Mouse (Mus musculus): ENCODE measurements at regions not wholly inside any gene's neighbourhood (a gene's known extent, or its start where the extent isn't known, plus 50 kb on each side); places are given as distances from the start of the nearest gene placed in this dataset.

GRCm38 (mm10) chr14:102594850-102595249 lies 387.6 kb downstream of the Kctd12 start:
- WGBS = 84% methylated on average over 3 of the region's 3 CpGs
- Histone ChIP-seq H3K4me1 (no peaks in the 10 kb centered on the region), H3K4me3 (no peak overlapping the region), H3K9ac (no peak overlapping the region), H3K27me3 (no peaks in the 10 kb centered on the region), H3K9me3 (no peaks in the 10 kb centered on the region), H3K4me2 (replicated peaks) (no peak overlapping the region), H3K36me3 (no peaks in the 10 kb centered on the region), H3K27ac (no peak overlapping the region)
- no peak for ATAC-seq (ENCODE audit: insufficient number of reproducible peaks, insufficient read depth, low FRiP score, low TSS enrichment)

DNA sequence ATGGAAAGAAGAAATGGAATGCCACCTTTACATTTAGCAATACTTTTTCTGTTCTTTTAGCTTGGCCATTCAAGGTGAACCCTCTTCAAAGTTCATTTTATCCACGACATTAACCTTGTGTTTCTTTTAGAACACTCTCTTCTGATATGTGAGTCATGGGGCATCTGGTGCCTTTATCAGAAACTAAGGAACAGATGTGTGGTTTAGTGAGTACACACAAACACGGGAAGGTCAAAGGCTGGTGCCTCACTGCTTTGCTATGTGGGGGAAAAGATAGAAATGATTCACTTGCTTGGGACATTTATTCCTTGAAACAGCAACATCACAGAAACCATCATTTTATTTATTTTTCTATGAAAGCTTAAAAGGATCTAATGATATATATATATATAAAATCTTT lies 428.7 kb downstream of the Kctd12 start:
- Histone ChIP-seq H3K9me3 (no peaks in the 10 kb centered on the region), H3K4me3 (no peak overlapping the region), H3K36me3 (no peaks in the 10 kb centered on the region), H3K27me3 (no peaks in the 10 kb centered on the region), H3K27ac (no peak overlapping the region), H3K9ac (no peak overlapping the region), H3K4me1 (no peaks in the 10 kb centered on the region), H3K4me2 (replicated peaks) (no peak overlapping the region)
- no peak for ATAC-seq (ENCODE audit: insufficient number of reproducible peaks, insufficient read depth, low FRiP score, low TSS enrichment)
- 50% methylated on average over 2 of the region's 2 CpGs for WGBS

DNA sequence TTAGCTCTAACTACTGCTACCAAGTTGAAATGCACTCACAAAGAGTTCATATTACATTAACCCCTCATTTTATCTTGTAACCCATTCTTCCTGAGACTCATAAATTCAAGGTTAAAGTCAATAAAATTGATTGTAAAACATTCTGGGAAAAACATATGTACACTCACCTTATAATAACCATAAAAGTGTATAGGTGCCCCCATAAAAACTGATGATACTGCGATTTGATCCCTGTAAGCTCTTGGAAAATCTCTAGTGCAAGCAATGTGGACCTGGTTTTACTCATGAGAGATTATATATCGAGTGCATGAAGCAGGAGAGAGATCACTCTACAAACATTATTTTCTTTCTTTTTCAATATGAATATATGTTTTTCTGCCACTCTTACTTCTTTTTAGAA lies 429.8 kb downstream of the Kctd12 start:
- ATAC-seq (ENCODE audit: insufficient number of reproducible peaks, insufficient read depth, low FRiP score, low TSS enrichment) = no peak
- Histone ChIP-seq H3K36me3 (no peaks in the 10 kb centered on the region), H3K4me1 (no peaks in the 10 kb centered on the region), H3K27ac (no peak overlapping the region), H3K27me3 (no peaks in the 10 kb centered on the region), H3K9me3 (no peaks in the 10 kb centered on the region), H3K9ac (no peak overlapping the region), H3K4me2 (replicated peaks) (no peak overlapping the region), H3K4me3 (no peak overlapping the region)
- WGBS = 76% methylated on average over 2 of the region's 2 CpGs

DNA sequence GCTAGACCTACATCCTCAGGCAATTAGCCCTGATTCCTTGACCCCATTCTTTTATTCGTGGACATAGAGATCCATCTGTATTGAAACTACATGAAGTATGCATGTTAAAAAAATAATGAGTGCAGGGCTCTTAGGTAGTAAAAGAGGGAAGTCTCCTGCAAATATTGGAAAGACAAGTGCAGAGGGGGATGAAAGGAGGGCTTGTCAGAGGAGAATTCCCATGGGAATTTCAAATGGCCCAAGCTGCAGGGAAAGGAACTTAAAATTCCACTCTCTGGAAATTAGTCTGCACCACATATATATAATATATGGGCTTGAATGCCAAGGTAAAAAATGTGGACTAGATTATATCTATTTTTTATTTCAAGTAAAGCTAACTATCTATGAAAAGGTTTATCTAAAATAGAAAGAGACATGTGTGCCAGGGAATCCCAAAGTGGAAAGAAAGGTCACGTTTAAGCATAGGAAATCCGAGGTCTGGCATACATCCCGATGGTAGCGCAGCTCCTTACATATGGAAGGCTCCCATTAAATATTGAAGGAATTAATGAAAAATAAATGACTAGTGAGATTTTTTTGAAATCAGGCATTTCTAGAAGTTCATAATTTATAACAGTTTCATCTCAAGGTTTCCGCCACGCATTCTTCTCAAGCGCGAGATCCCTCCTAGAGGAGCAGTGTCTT lies 457.4 kb downstream of the Kctd12 start:
- no peaks in the 10 kb centered on the region for H3K36me3 ChIP-seq
- H3K9me3 ChIP-seq = no peaks in the 10 kb centered on the region
- no peak overlapping the region for H3K9ac ChIP-seq
- H3K4me1 ChIP-seq = no peaks in the 10 kb centered on the region
- no peaks in the 10 kb centered on the region for H3K27me3 ChIP-seq
- no peak overlapping the region for H3K27ac ChIP-seq
- 81% methylated on average over 9 of the region's 9 CpGs for WGBS
- no peak for ATAC-seq (ENCODE audit: insufficient number of reproducible peaks, insufficient read depth, low FRiP score, low TSS enrichment)
- no peak overlapping the region for H3K4me3 ChIP-seq
- H3K4me2 ChIP-seq (replicated peaks) = no peak overlapping the region

DNA sequence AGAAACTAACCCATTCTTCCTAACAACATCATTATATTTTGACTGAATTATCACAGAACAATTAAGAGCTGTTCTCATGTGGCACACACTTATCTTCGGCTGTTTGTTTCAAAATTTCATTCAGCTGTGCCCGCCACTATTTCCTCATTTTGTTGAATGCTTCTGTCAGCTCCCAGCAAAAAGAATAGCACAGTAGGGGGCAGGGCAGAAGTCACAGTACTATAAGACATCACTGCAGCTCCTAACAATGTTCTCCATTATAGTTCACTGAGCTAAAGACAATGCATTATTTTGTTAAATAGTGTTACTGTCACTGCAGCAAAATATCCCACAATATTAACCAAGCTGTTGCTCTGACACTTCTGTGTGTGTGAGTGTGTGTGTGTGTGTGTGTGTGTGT lies 465.7 kb downstream of the Kctd12 start:
- no peak overlapping the region for H3K9ac ChIP-seq
- H3K27ac ChIP-seq = no peak overlapping the region
- H3K4me1 ChIP-seq = 0 out of 2 replicates have a peak, but pooled peaks cover 3% of the 10 kb centered on the region
- H3K27me3 ChIP-seq = no peaks in the 10 kb centered on the region
- no peak overlapping the region for H3K4me3 ChIP-seq
- no peaks in the 10 kb centered on the region for H3K9me3 ChIP-seq
- H3K4me2 ChIP-seq (replicated peaks) = no peak overlapping the region
- no peak for ATAC-seq (ENCODE audit: insufficient number of reproducible peaks, insufficient read depth, low FRiP score, low TSS enrichment)
- H3K36me3 ChIP-seq = no peaks in the 10 kb centered on the region
- 16% methylated on average over 2 of the region's 2 CpGs for WGBS

DNA sequence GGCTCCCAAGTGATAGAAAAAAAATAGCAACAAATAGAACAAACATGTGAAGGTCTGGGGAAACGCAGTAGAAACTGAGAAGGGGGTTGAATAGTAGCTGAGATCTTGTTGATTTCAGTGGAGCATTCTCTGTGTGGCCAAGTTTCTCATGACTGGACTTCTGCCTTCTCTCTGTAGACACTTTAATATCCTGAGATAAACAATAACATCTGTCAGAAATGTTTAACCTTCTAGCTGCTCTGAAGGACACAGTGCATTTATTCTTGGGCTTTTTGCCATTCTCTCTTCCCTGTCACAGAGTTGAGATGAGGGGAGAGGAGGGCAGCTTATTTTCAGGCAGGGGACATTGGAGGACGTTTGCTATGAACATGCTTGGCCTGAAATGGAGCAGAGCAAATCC lies 467.9 kb downstream of the Kctd12 start:
- no peaks in the 10 kb centered on the region for H3K27me3 ChIP-seq
- no peaks in the 10 kb centered on the region for H3K36me3 ChIP-seq
- no peak overlapping the region for H3K4me2 ChIP-seq (replicated peaks)
- H3K4me3 ChIP-seq = no peak overlapping the region
- H3K4me1 ChIP-seq = 0 out of 2 replicates have a peak, but pooled peaks cover 3% of the 10 kb centered on the region
- ATAC-seq (ENCODE audit: insufficient number of reproducible peaks, insufficient read depth, low FRiP score, low TSS enrichment) = no peak
- no peak overlapping the region for H3K9ac ChIP-seq
- H3K27ac ChIP-seq = no peak overlapping the region
- WGBS = 47% methylated on average over 2 of the region's 2 CpGs
- no peaks in the 10 kb centered on the region for H3K9me3 ChIP-seq

- H3K4me1 ChIP-seq = 0 out of 2 replicates have a peak, but pooled peaks cover 3% of the 10 kb centered on the region
- H3K9me3 ChIP-seq = no peaks in the 10 kb centered on the region
- H3K9ac ChIP-seq = no peak overlapping the region
- 73% methylated on average over 3 of the region's 3 CpGs for WGBS
- H3K27me3 ChIP-seq = no peaks in the 10 kb centered on the region
- no peak overlapping the region for H3K4me3 ChIP-seq
- H3K4me2 ChIP-seq (replicated peaks) = no peak overlapping the region
- H3K27ac ChIP-seq = no peak overlapping the region
- H3K36me3 ChIP-seq = no peaks in the 10 kb centered on the region
- ATAC-seq (ENCODE audit: insufficient number of reproducible peaks, insufficient read depth, low FRiP score, low TSS enrichment) = no peak
Observed at GRCm38 (mm10) chr14:102512651-102513050, 469.8 kb downstream of the Kctd12 start.

- H3K4me3 ChIP-seq = no peak overlapping the region
- ATAC-seq (ENCODE audit: insufficient number of reproducible peaks, insufficient read depth, low FRiP score, low TSS enrichment) = no peak
- H3K27ac ChIP-seq = no peak overlapping the region
- no peak overlapping the region for H3K9ac ChIP-seq
- H3K9me3 ChIP-seq = no peaks in the 10 kb centered on the region
- H3K36me3 ChIP-seq = no peaks in the 10 kb centered on the region
- 0 out of 2 replicates have a peak, but pooled peaks cover 3% of the 10 kb centered on the region for H3K4me1 ChIP-seq
- no peaks in the 10 kb centered on the region for H3K27me3 ChIP-seq
- WGBS = 28% methylated on average over 7 of the region's 7 CpGs
- H3K4me2 ChIP-seq (replicated peaks) = no peak overlapping the region
Observed at GRCm38 (mm10) chr14:102511691-102512383, 470.6 kb downstream of the Kctd12 start.

- H3K9me3 ChIP-seq = no peaks in the 10 kb centered on the region
- H3K36me3 ChIP-seq = no peaks in the 10 kb centered on the region
- no peak for ATAC-seq (ENCODE audit: insufficient number of reproducible peaks, insufficient read depth, low FRiP score, low TSS enrichment)
- WGBS = 33% methylated on average over 4 of the region's 4 CpGs
- no peak overlapping the region for H3K9ac ChIP-seq
- no peak overlapping the region for H3K4me2 ChIP-seq (replicated peaks)
- peaks cover 9% of the 10 kb centered on the region; the same call in 1 of the 2 replicates for H3K4me1 ChIP-seq
- H3K4me3 ChIP-seq = no peak overlapping the region
- H3K27ac ChIP-seq = no peak overlapping the region
- no peaks in the 10 kb centered on the region for H3K27me3 ChIP-seq
Observed at GRCm38 (mm10) chr14:102510387-102510786, 472.1 kb downstream of the Kctd12 start.

DNA sequence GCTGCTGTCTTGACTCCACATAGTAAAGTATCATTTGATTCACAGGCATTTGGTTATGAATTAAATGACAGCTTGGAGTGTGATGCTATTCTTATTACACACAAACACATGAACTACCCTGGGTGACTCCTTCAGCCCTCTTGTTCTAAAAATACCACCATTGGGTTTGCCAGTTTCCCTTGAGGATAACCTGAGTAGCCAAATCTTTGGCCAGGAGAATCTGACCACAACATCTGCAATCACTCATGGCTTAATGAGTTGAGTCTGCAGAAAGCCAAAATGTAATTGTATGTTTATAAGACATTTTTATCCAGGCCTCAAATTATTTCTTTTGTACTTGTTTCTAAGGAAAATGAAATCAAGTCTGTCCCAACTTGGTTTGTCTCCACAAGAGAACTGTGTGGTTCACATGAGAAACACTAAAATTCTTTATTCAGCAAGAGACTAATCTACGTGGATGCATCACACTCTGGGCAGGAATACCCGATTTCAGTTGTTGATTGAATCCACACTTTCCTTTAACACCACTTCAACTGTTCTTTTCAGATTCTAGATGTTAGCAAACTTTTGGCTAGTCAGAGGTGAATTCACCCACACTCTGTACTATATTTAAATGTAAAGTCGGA lies 476.6 kb downstream of the Kctd12 start:
- Histone ChIP-seq H3K27ac (no peak overlapping the region), H3K4me2 (replicated peaks) (no peak overlapping the region), H3K4me3 (no peak overlapping the region), H3K4me1 (peaks cover 6% of the 10 kb centered on the region; the same call in 1 of the 2 replicates), H3K27me3 (no peaks in the 10 kb centered on the region), H3K9ac (no peak overlapping the region), H3K36me3 (no peaks in the 10 kb centered on the region), H3K9me3 (no peaks in the 10 kb centered on the region)
- no peak for ATAC-seq (ENCODE audit: insufficient number of reproducible peaks, insufficient read depth, low FRiP score, low TSS enrichment)
- 40% methylated on average over 3 of the region's 3 CpGs for WGBS

DNA sequence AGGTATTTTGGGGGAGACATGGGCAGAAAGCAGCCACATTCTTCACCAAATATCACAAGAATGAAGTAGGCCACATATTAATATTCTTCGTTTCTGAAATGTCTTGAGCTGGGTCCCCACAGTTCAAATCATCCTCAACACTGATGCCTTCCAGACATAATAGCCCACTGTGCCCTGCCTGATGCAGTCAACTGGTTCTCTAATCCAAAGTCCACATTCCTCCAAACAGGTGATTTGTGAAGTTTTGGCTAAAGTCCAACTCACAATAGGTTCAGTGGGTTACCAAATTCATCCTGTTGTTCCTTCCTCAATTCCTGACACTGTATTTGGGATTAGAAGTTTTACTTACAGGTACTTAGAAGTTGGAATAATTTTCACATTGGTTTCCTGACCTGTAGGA lies 485.3 kb downstream of the Kctd12 start:
- H3K36me3 ChIP-seq = no peaks in the 10 kb centered on the region
- no peak overlapping the region for H3K27ac ChIP-seq
- no peak overlapping the region for H3K4me2 ChIP-seq (replicated peaks)
- H3K27me3 ChIP-seq = no peaks in the 10 kb centered on the region
- 92% methylated on average over 1 of the region's 1 CpGs for WGBS
- H3K4me1 ChIP-seq = no peaks in the 10 kb centered on the region
- no peaks in the 10 kb centered on the region for H3K9me3 ChIP-seq
- H3K4me3 ChIP-seq = no peak overlapping the region
- H3K9ac ChIP-seq = no peak overlapping the region
- no peak for ATAC-seq (ENCODE audit: insufficient number of reproducible peaks, insufficient read depth, low FRiP score, low TSS enrichment)

- H3K9ac ChIP-seq = no peak overlapping the region
- no peaks in the 10 kb centered on the region for H3K9me3 ChIP-seq
- WGBS = 57% methylated on average over 2 of the region's 2 CpGs
- no peak overlapping the region for H3K4me2 ChIP-seq (replicated peaks)
- H3K4me1 ChIP-seq = no peaks in the 10 kb centered on the region
- H3K27me3 ChIP-seq = no peaks in the 10 kb centered on the region
- H3K4me3 ChIP-seq = no peak overlapping the region
- ATAC-seq (ENCODE audit: insufficient number of reproducible peaks, insufficient read depth, low FRiP score, low TSS enrichment) = no peak
- H3K36me3 ChIP-seq = no peaks in the 10 kb centered on the region
- no peak overlapping the region for H3K27ac ChIP-seq
Observed at GRCm38 (mm10) chr14:102492376-102492775, 490.1 kb downstream of the Kctd12 start.
